Mouse (Mus musculus): ENCODE measurements at regions not wholly inside any gene's neighbourhood (a gene's known extent, or its start where the extent isn't known, plus 50 kb on each side); places are given as distances from the start of the nearest gene placed in this dataset.
A peak's percentile ranks its signal among the peaks of the same experiment; 100 is the strongest.

DNA sequence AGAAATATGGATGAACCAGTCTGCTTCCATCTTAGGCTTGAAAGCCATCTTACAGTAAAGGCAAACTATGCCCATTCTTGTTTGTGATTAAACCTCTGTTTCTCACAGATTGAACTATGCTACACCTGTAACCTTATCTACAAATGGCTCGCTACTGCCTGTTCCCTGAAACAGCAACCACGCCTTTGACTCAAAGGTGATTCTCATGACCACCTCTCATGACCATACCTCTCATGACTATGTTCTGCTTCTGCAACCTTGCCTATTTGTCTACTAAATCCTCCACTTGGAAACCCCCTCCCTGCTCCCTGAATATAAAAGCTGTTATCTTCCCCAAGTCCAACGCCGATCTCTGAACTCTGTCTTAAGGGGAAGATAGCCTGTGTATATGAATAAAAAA lies 296.7 kb upstream of the Adgrl2 start:
- no peak for DNase-seq (ENCODE audit: low spot score in 2 of 2)

DNA sequence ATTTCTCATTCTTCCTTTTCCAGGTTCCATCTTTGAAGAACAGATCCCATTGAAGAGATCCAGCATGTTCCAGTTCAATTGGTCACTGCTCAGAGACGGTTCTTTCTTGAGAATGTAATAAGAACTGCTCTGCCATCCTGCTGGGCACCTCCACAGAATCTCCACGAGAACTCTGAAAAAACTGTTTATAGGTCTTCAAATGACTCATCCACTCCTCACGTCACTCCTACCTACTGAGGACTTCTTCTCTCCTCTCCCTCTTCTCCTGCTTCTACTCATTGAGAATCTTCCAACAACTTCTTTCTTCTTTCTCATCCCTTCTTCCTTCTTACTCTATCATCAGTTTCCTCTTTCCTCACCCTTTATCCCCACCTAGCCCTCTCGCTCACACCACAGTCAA lies 294.6 kb upstream of the Adgrl2 start:
- DNase-seq (ENCODE audit: low spot score in 2 of 2), result no peak

DNA sequence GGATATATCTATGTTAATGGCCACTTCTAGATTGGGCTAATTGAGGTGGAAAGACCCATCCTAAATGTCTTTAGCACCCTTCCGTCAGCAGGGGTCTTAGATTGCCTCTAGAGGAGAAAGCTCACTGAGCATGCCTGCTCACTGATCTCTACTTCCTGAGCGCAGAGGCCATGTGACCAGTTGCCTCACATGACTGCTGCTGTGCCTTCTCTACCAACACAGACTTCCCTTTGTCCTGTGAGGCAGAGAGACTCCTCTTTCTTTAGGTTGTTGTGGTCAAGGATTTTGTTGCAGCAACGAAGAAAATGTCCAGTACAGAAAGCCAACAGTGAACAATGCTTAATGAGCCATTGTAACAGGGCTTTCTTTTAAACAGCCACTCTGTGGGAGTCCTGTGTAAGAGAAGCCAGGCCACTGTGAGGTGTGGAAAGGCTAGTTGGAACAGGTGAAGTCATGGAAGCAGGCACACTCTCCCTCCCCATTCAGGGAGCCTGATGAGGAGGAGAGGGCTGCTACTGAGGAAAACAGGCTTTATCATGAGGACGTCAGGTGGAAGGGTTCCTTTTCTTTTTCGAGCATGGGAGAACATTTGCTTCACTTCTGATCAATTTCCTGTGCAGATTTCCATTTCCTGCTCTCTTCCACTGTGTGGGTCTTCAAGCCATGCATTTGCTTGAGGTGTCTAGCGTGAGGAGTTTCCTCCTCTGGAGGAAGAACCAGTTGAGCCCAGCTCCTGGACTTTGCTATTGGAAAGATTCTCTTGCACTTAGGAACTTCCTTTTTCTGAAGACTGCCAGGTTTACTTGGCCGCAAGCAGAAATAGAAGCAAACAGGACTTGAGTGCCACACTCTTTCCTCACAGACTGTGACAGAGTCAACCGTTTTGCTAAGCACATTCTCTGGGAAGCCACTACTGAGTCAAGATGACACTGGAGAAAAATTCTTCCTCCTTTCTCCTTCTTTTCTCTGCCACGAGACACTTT lies 290.7 kb upstream of the Adgrl2 start:
- DNase-seq (ENCODE audit: low spot score in 2 of 2), result no peak

DNA sequence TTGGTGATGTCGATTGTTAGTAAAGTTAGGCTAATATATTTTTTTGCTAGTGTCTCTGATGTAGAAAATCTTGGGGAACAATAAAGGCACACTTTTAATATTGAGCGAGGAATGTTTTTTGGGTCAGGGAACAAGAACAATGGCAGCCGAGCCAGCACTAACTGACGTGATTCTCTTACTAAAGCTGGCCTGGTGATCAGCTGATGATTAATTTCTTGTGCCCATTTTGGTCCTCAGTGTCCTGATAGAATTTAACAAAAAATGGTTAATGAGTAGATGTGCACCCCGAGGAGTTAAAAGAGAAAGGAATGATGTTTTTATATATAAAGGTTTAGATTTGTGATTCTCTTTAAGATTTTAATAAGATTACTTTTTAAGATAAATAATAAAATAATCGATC lies 289.0 kb upstream of the Adgrl2 start:
- no peak for DNase-seq (ENCODE audit: low spot score in 2 of 2)

DNA sequence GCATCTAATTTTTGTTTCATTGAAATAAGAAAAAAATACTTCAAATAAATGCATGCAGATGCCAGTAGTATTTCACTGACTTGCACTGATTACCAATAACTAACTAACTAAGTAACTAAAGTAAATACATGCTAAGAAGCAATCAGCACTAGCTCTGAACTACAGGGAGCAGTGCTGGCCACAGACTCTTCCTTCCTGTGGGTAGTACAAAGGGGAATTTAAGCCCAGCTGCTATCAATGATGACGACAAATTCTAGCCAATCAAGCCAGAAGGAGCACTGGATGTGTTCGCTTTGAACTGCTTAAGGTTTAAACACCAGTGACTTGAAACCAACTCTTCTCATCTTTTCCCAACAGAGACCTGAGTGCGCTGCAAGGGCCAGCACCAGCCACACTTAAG lies 287.5 kb upstream of the Adgrl2 start:
- DNase-seq (ENCODE audit: low spot score in 2 of 2), result no peak

DNA sequence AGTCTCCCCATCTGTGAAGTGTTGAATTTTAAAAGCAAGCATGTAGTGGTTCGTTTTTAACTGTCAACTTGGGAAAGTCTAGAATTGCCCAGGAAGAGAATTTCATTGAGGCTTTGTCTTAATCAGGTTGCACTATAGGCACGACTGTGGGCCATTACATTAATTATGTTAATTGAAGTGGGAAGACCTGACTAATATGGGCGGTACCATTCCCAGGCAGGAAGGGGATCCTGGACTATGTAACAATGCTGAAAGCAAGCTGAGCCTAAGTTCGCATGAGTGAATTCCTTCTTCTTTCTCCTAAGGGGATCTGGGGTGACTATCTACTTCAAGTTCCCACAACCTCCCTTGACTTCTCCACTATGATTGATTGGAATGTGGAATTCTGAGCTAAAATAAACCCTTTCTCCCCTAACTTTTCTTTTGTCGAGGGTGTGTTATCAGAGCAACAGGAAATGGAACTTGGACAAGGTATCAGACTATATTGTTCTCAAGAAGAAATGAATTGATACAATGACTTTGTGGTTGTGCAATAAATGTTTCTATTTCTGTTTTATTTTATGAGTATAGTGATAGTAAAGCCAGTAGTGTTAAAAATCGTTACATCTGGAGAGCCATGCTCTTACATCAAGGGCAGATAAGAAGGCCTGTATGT lies 285.2 kb upstream of the Adgrl2 start:
- no peak for DNase-seq (ENCODE audit: low spot score in 2 of 2)

DNA sequence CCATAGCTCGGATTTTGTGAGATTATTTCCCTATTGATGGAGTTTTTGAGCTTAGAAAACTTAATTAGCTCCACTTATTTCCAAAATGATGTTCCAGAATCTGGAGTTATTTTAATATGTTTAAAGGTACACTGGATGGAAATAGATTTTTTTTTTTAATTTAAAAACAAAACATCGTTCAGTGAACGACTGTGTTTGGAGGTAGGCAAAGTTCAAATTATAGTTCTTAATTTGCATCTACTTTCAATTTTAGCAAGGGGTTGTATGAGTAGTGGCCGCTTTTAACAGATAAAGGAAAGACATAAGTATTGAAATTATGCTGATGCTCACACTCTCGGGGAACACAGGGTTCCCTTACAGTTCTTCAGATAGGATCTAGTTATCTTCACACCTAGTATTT lies 284.6 kb upstream of the Adgrl2 start:
- no peak for DNase-seq (ENCODE audit: low spot score in 2 of 2)

DNA sequence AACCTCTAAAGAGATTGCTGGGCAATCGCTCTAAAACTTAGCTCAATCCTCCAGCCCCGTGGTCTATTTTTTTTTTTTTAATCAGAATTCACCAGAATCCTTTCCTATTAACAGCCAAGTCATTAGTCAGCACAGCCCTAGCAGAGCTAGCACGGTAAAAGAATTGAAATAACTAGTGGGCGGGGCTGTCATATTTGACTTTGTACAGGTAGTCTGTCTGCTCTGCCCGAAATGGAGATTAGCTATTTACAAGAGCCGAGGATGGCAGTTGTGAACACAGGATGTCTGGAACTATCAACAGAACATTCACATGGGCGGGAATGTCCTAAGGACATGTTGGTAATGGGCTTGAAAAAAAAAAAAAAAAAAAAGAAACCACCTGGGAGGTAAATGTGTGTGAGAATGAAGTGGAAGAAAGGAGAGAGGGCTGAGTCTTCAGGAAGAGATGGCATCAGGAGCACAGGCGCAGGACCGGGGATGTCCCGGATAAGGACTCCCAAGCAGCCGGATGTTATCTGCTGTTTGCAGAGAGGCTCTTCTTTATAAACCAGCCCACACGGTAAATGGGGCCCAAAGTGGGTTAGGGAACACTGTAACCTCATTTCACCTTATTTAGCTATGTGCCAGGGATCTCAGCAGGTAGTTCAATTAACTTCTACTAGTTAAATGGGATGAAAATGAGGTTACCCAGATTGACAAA lies 283.8 kb upstream of the Adgrl2 start:
- DNase-seq (ENCODE audit: low spot score in 2 of 2), result no peak

DNA sequence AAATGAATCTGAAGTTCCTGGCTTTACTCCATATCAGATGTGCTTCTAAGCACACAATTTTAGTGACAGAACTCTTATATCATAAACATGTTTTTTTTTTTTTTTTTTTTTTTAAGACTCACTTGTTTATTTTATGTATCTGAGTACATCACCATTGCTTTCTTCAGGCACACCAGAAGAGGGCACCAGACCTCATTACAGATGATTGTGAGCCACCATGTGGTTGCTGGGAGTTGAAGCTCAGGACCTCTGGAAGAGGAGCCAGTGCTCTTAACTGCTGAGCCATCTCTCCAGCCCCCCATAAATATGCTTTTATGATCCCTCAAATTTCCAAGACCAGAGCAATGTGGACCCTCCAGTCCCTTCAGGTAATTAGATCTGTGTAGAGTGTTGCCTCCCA lies 280.1 kb upstream of the Adgrl2 start:
- no peak for DNase-seq (ENCODE audit: low spot score in 2 of 2)

DNA sequence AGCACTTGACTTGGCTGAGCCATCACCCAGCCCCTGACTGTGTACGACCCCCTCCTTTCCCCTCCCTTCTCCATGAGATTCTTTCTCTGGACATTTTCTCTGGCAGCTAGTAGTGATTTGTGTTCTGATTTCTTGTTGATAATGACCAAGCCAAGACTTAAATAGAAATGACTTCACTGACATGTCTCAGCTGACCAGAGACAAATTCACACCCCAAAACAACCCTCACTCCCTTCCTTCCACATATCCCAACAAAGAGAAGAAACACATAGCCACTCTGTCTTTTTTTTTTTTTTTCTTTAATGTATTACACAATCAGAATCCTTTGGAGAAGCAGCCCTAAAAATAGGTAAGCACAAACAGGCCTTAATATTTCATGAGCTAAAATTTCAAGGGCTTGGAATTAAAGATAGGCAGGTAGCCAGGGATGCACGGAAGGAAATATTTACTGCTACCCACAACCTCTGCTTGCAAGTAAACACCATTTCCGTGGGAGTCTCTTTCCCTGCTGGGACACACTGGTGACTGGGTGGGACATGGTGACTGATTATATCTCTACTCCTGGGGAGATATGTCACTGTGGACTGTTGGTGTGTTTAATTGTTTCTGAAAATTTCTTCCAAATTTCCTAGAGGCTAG lies 272.1 kb upstream of the Adgrl2 start:
- no peak for DNase-seq (ENCODE audit: low spot score in 2 of 2)

DNA sequence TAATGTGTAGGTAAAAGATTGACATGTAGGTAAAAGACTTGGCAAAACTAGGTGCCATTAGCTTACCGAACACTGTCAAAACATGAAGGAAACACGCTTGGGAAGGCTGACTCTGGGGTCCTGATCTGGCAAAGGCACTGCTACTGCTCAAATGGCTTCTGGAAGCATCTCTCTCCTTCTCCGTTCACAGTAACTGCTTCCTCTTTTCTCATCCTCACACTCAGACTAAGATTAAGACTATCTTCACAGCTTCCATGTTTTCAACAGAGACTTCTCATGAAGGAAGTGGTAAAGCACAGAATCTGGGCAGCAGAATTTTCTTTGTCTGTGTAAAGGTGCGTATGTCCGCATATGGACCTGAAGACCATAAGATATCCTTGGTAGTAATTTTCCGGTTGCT lies 271.4 kb upstream of the Adgrl2 start:
- DNase-seq (ENCODE audit: low spot score in 2 of 2), result no peak

DNA sequence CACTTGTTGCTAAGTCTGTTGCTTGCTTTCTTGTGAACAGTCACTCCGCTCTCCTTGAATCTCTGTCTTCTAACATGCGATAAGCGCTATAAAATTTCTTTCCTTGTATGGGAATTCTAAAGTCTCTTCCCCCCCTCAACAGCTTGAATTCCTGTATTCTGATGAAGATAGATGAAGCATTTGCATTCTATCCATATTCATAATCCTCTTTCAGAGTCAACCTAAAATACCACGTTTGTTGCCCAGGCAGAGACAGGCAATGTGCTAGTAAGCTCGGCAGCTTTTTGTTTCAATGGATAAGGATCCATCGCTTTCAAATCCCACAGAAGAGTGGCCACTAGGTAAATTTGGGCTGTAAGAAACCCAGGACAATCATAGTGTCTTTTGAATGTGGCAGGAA lies 268.5 kb upstream of the Adgrl2 start:
- peak in 1 of 2 experiments; percentile 24 for DNase-seq (ENCODE audit: low spot score in 2 of 2)

DNA sequence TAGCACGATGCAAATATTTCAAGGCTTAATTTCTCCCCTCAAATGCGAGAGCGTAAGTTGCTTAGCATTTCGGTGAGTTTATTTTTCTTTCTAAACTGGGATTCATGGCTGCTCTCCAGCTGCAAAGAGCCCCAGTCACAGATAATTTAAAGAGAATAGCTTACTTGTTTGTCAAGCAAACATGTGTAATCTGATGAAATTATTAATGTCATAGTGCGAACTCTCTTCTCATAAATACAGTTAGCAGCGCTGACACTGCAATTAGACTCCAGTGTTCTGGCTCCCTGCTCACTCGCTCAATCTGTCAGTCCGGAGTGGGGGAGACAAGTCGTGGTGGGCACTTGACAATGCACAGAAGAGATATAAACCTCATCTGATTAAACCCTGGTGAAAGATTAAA lies 266.5 kb upstream of the Adgrl2 start:
- DNase-seq (ENCODE audit: low spot score in 2 of 2), result no peak

DNA sequence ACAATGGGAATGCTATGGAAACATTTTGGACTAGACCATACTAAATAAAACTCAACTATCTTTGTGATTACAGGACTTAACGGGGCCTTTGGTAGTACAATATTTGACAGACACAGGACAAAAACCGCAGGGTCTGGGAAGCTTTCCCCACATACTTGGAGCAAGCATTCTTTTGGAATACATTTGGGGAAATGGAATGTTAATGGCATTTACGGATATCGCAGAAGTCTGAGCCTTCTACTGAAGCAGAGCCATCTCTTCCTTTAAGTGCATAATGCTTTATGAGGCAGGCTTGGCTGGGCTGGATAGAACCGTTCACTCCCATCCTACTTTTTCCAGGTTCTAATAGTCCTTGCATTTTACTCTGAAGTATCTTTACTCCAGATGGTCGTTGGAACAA lies 262.7 kb upstream of the Adgrl2 start:
- DNase-seq (ENCODE audit: low spot score in 2 of 2), result no peak

DNA sequence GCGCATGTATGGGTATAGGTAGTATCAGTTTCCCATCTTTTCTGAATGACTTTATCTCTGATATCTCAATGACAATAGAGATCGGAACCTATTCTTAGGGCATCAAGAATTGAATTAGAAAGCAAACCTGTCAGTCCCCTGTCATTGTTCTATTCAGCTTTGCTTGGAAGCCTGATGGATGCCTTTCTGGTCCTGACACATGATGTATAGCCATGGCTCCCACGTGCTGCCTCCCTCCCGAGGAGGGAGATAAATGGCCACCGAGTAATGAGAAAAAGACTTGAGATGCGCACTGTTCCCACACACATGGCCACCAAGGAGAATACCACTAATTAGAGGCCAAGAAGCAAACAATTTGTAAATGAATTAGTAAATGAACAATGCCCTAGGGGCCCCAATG lies 261.8 kb upstream of the Adgrl2 start:
- no peak for DNase-seq (ENCODE audit: low spot score in 2 of 2)

DNA sequence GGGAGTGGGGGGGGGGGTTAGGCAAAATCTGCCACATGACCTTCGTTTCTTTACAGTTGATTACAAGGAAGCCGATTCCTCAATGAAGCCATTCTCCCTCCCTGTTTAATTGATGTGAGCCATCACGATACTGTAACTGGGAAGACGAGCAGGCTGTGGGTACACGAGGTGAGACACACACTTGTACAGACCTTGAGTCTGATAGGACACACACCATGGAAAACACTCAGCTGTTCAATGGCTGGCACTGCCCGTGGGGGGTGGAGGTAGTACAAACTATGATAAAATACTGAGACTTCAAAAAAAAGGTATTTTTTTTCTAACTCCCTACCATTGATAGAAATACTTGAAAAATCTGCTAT lies 257.3 kb upstream of the Adgrl2 start:
- no peak for DNase-seq (ENCODE audit: low spot score in 2 of 2)

DNA sequence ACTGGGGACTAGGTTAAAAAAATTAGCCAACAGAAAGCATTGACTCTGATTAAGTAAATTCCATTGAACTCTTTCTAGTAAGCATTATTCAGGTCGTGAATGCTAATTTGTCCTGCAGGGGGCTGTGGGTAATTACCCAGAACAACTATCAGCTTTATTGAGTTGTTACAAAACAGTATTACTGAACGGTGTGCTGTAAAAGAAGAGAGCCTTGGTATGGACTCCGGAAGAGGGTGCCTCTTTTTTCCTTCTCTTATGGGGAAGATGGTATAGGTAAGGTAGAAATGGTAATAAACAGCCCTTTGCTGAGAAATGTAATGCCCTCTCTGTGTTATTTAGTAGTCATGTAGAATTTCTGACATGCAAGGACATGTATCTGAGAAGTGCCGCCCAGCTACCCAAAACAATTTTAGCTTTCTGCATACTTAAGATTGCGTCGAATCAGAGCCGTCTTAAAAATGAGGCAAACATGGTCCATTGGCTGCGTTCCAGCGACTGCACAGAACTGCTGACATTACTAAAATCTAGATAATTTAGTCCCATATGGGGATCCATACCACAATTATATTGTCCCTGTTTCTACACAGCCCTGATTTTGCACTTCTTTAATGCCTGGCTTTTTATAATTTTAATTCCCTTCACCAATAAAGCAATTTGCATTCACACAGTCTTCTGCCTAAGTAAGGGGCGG lies 256.7 kb upstream of the Adgrl2 start:
- DNase-seq (ENCODE audit: low spot score in 2 of 2), result no peak

DNA sequence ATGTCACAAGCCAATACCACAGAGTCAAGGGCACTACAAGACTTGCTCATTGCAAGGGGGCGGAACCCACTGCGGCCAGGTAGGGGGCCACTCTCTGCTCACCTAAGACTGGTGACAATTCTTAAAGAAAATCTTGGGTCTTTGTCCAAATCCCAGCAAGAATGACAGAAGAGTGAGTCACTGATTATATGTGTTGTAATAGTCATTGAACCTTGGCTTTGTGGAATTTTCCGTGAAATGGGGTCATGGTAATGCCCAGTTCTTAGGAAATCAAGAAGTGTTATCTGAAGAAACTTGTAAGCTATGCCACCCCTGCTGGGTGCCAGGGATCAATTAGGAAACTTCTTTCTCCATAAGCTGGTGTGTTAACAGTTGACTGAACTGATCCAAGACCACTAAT lies 249.3 kb upstream of the Adgrl2 start:
- DNase-seq (ENCODE audit: low spot score in 2 of 2), result no peak

DNA sequence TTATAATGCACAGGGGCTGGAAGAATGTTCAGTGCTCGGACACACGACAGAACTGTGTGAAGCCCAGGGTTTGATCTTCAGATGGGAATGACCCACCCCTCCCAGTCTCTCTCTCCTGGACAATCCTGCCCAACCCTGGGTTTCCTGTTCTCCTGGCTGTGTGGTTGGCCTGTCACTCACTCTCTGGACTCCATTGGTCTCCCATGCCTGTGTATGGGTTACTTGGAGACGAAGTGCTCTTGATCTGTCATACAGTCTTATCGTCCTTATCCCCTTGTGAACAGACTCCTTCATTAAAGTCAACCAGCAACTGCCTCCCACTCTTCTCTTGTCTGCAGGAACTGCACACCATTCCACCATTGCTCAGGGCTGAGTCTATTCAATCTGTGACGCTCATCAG lies 247.7 kb upstream of the Adgrl2 start:
- no peak for DNase-seq (ENCODE audit: low spot score in 2 of 2)

DNA sequence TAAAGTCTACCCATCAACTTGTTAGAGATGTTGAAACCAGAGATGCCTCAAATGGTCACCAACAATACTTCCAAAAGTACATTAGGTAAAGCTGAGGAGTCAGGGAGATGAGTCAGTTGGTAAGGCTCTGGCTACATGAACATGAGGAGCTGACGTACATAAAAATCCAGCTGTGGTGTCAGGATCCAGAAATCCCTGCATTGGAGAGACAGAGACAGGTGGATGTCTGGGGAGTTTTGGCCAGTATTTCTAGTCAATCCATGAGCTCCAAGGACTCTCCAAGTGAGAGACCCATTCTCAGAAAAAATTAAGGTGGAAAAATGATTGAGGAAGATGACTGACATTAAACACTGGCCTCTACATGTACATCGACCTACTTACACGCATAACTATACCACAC lies 244.8 kb upstream of the Adgrl2 start:
- no peak for DNase-seq (ENCODE audit: low spot score in 2 of 2)

DNA sequence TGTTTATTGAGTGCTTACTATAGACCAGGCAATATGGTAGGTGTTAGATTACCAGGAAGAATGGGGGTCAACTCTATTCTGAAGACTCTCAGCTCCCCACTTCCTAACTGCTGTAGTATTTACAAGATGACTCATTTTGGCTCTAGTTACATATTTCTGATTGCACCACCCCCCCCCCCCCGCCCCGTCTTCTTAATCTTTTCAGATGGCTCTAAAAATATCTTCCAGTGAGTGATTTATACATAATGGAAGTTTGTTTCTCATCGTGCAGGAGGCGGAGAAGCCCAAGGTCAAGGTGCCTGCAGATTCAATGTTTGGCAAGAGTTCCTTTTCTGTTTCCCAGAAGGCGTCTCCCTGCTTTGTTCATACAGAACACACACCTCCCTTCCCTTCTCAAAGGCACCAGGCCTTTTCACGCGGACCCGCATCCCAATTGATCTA lies 243.4 kb upstream of the Adgrl2 start:
- DNase-seq (ENCODE audit: low spot score in 2 of 2), result no peak
